Comparison of ENCODE assay signal across 15 mouse cellular contexts in the genomic region with DNA sequence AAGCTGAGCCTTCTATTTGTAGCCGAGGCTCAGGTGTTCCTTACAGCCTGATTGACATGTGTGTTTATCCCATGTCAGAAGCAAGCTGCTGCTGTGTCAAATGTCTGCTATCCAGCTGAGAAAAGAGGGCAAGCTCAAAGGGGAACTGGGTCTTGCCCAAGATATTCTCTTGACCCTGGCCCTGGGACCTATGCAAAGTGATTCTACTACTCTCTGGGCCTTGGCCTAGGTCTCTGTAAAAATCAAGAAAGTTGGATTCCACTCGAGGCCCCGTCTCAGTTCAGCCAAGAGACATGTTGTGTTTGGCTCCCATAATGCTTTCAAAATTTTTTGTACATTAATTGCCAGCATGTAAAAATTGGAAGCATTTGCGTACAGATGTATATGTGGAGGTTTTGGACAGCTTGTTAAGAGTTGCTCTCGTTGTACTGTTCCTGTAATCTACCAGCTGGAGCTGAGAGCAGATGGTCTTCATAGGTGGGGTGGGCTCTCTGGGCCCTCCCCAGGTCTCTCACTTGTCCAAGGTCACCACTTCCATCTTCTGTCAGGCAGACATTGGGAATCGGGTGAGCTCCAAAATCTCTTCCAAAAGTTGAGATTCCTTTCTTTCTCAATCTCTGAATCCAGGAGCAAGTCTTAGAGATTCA.
DNase-seq lines count a peak whose midpoint lies in the region; ATAC-seq and TF ChIP-seq lines count a peak whose summit lies in the region.
"Had no signal": no experiment of that assay in that cellular context is flagged by ENCODE, and none has a peak within 500 bp of the region (broad histone marks: within the 10 kb centered on the region; RNA-seq: fewer than 3 reads in every experiment).

No protein-coding gene starts in this region.

- H3K36me3 ChIP-seq in forebrain, embryonic 15.5 days: no peaks in the 10 kb centered on the region
- no peaks in the 10 kb centered on the region for H3K36me3 ChIP-seq in forebrain, postnatal 0 days (ENCODE audit: insufficient read depth)
- H3K36me3 ChIP-seq in heart, adult 2 months (ENCODE audit: control insufficient read depth, insufficient read depth, low read length): no peaks in the 10 kb centered on the region
- H3K36me3 ChIP-seq in lung, embryonic 14.5 days (ENCODE audit: insufficient read depth): no peaks in the 10 kb centered on the region
- H3K36me3 ChIP-seq in limb, embryonic 15.5 days: no peaks in the 10 kb centered on the region
- H3K36me3 ChIP-seq: hindbrain, embryonic 15.5 days; liver, embryonic 12.5 days had no signal

- TF ChIP-seq EP300 in heart, adult 2 months (IDR thresholded peaks at IDR 0.05; ENCODE audit: insufficient read depth, low read depth, low read length): no peak

- intact Hi-C loops in heart, postnatal 10 days (cut with DNase I): no loop called here
- intact Hi-C loops in heart, adult 2 months (cut with DNase I): no loop called here

- no peaks in the 10 kb centered on the region for H3K9me3 ChIP-seq in forebrain, embryonic 15.5 days
- H3K9me3 ChIP-seq in forebrain, postnatal 0 days (ENCODE audit: low read length): no peaks in the 10 kb centered on the region
- H3K9me3 ChIP-seq in lung, embryonic 14.5 days (ENCODE audit: low read depth, low read length): no peaks in the 10 kb centered on the region
- H3K9me3 ChIP-seq in limb, embryonic 15.5 days: no peaks in the 10 kb centered on the region
- H3K9me3 ChIP-seq: hindbrain, embryonic 15.5 days; liver, embryonic 12.5 days had no signal

- H3K4me2 ChIP-seq in forebrain, embryonic 15.5 days (replicated peaks): no peak overlapping the region
- no peak overlapping the region for H3K4me2 ChIP-seq in forebrain, postnatal 0 days (ENCODE audit: low read depth)
- H3K4me2 ChIP-seq in lung, embryonic 14.5 days: no peak overlapping the region
- H3K4me2 ChIP-seq in limb, embryonic 15.5 days: no peak overlapping the region
- H3K4me2 ChIP-seq: hindbrain, embryonic 15.5 days; liver, embryonic 12.5 days had no signal

- TF ChIP-seq CTCF in forebrain, postnatal 0 days (IDR thresholded peaks at IDR 0.05; ENCODE audit: low read depth): no peak
- no peak for TF ChIP-seq CTCF in heart, adult 2 months (IDR thresholded peaks at IDR 0.05)
- TF ChIP-seq CTCF in lung, embryonic 14.5 days (IDR thresholded peaks at IDR 0.05; ENCODE audit: low read depth): no peak

- H3K9ac ChIP-seq in forebrain, embryonic 15.5 days (replicated peaks): no peak overlapping the region
- no peak overlapping the region for H3K9ac ChIP-seq in forebrain, postnatal 0 days
- H3K9ac ChIP-seq in heart, adult 2 months (ENCODE audit: low read depth, low read length): no peak overlapping the region
- H3K9ac ChIP-seq in lung, embryonic 14.5 days: no peak overlapping the region
- no peak overlapping the region for H3K9ac ChIP-seq in limb, embryonic 15.5 days
- H3K9ac ChIP-seq: hindbrain, embryonic 15.5 days; liver, embryonic 12.5 days had no signal

- H3K27ac ChIP-seq in forebrain, embryonic 15.5 days (replicated peaks): peak overlapping the region; percentile 5
- H3K27ac ChIP-seq in forebrain, postnatal 0 days (ENCODE audit: low read depth, low read length): no peak overlapping the region
- no peak overlapping the region for H3K27ac ChIP-seq in heart, adult 2 months
- H3K27ac ChIP-seq in lung, embryonic 14.5 days (ENCODE audit: low read depth): peak overlapping the region; percentile 9; the same call in 1 of the 2 replicates
- peak overlapping the region; percentile 71 for H3K27ac ChIP-seq in limb, embryonic 15.5 days
- H3K27ac ChIP-seq: hindbrain, embryonic 15.5 days; liver, embryonic 12.5 days had no signal

- no peaks in the 10 kb centered on the region for H3K79me2 ChIP-seq in heart, adult 2 months (replicated peaks; ENCODE audit: control insufficient read depth, insufficient read depth, low read length)

- no peak for DNase-seq in forebrain, postnatal 0 days
- peak; percentile 19 to 26 for DNase-seq in heart, postnatal 10 days
- DNase-seq in heart, adult 2 months: no peak
- no peak for DNase-seq in lung, embryonic 14.5 days
- no peak for DNase-seq in lung, postnatal 14 days
- DNase-seq: adrenal gland, postnatal 14 days; gastrocnemius, postnatal 14 days; kidney, adult 8-10 months; midbrain, embryonic 14.5 days had no signal

- H3K27me3 ChIP-seq in forebrain, embryonic 15.5 days: no peaks in the 10 kb centered on the region
- no peaks in the 10 kb centered on the region for H3K27me3 ChIP-seq in forebrain, postnatal 0 days (ENCODE audit: insufficient read depth, low read length)
- H3K27me3 ChIP-seq in heart, adult 2 months (ENCODE audit: control insufficient read depth, insufficient read depth, low read length): no peaks in the 10 kb centered on the region
- no peaks in the 10 kb centered on the region for H3K27me3 ChIP-seq in lung, embryonic 14.5 days (ENCODE audit: insufficient read depth, low read length)
- H3K27me3 ChIP-seq in limb, embryonic 15.5 days: no peaks in the 10 kb centered on the region
- H3K27me3 ChIP-seq: hindbrain, embryonic 15.5 days; liver, embryonic 12.5 days had no signal

- 0 out of 2 replicates have a peak, but pooled peaks cover 4% of the 10 kb centered on the region for H3K4me1 ChIP-seq in forebrain, embryonic 15.5 days
- no peaks in the 10 kb centered on the region for H3K4me1 ChIP-seq in forebrain, postnatal 0 days (ENCODE audit: insufficient read depth)
- peaks cover 6% of the 10 kb centered on the region for H3K4me1 ChIP-seq in heart, adult 2 months (ENCODE audit: control insufficient read depth, insufficient read depth, low read length)
- no peaks in the 10 kb centered on the region for H3K4me1 ChIP-seq in lung, embryonic 14.5 days (ENCODE audit: insufficient read depth)
- H3K4me1 ChIP-seq in limb, embryonic 15.5 days: peaks cover 16% of the 10 kb centered on the region

- no peak overlapping the region for H3K4me3 ChIP-seq in forebrain, embryonic 15.5 days
- no peak overlapping the region for H3K4me3 ChIP-seq in forebrain, postnatal 0 days (ENCODE audit: low read depth, low read length)
- H3K4me3 ChIP-seq in heart, adult 2 months: no peak overlapping the region
- no peak overlapping the region for H3K4me3 ChIP-seq in lung, embryonic 14.5 days (ENCODE audit: low read depth, low read length)
- no peak overlapping the region for H3K4me3 ChIP-seq in limb, embryonic 15.5 days
- H3K4me3 ChIP-seq: hindbrain, embryonic 15.5 days; liver, embryonic 12.5 days; myocyte had no signal

- ATAC-seq in forebrain, embryonic 15.5 days (replicated peaks): peak; percentile 51
- ATAC-seq in forebrain, postnatal 0 days: no peak
- no peak for ATAC-seq in lung, embryonic 14.5 days (ENCODE audit: insufficient read depth)
- peak; percentile 65 for ATAC-seq in limb, embryonic 15.5 days (ENCODE audit: insufficient number of reproducible peaks, low FRiP score, low TSS enrichment, low read depth)
- ATAC-seq: liver, embryonic 12.5 days; lung, postnatal 0 days had no signal

- 68% methylated on average over 6 of the region's 6 CpGs for WGBS in forebrain, embryonic 15.5 days
- 66% methylated on average over 6 of the region's 6 CpGs for WGBS in forebrain, postnatal 0 days
- 73% methylated on average over 6 of the region's 6 CpGs for WGBS in heart, adult 2 months
- WGBS in lung, embryonic 14.5 days: 67% methylated on average over 6 of the region's 6 CpGs
- 48% methylated on average over 6 of the region's 6 CpGs for WGBS in limb, embryonic 15.5 days

- TF ChIP-seq POLR2A in heart, adult 2 months (IDR thresholded peaks at IDR 0.05; ENCODE audit: insufficient read depth, low read depth, low read length): no peak

Comparison
In these comparisons a context has a peak if more than half of its experiments do, and no peak if none do; other contexts are left out.
1. ATAC-seq: peak in forebrain, embryonic 15.5 days (single experiment) and limb, embryonic 15.5 days (single experiment); none in forebrain, postnatal 0 days (single experiment) and lung, embryonic 14.5 days (single experiment).
2. H3K27ac ChIP-seq: peak in forebrain, embryonic 15.5 days (single experiment), lung, embryonic 14.5 days (single experiment) and limb, embryonic 15.5 days (single experiment); none in forebrain, postnatal 0 days (single experiment) and heart, adult 2 months (single experiment).
3. DNase-seq: peak in heart, postnatal 10 days (2 of 2); none in forebrain, postnatal 0 days (single experiment), heart, adult 2 months (0 of 2), lung, embryonic 14.5 days (single experiment) and lung, postnatal 14 days (single experiment).